Mouse (Mus musculus): ENCODE results near the gene Trim26. TPM values are rescaled to one million over a fixed set of nuclear protein-coding genes. Genes with fewer than 3 reads are reported as not detected.
"Not testable (repeated sequence)": the region's sequence is repeated elsewhere in the genome, so short reads cannot be mapped to it uniquely, and the experiment has no call there.

The Trim26 gene
- 20.8 and 21.9 TPM in 2 replicates for polyA plus RNA-seq (2012; rRNA removed)

DNA sequence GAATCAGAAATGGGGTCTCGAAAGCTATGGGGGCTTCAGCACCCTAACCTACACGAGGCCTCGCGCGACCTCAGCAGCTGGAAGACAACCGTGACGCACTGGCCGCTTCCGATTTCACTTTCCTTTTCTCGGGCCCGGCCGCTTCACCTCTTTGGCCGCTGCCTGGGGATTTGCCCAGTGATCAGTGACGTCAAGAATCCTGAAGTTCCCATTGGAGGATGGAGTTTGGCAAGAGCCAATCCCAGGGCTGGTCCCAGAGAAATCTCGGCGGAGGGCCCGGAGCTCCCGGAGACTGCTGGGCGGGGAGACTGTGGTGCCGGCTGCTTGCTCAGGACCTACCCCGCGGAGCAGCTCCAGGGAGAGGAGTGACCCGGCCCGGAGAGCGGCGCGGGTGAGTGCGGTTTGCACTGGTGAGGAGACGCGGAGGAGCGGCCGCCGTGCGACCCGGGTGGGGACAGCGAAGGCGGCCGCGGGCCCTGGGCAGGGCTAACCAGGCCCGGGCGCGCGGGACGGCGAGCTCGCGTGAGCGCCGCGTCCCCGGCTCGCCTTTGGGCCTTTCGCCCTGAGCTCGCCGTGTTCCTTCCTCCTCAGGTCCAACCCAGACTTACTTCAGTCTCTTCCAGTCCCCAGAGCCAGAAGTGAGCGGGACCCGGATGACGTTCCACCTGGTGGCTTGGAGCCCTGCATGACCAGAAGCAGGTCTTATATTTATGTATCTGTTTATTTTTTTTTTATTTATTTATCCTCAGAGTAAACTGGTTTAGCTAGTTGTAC lies at the start of gene Trim26:
Trim26 (plus strand) TSS at position 261 of the 774 bp plus-strand sequence.
- DNase-seq (ENCODE audit: extremely low spot score in 1 of 2, low spot score in 1 of 2) = peak; percentile 95 to 99

DNA sequence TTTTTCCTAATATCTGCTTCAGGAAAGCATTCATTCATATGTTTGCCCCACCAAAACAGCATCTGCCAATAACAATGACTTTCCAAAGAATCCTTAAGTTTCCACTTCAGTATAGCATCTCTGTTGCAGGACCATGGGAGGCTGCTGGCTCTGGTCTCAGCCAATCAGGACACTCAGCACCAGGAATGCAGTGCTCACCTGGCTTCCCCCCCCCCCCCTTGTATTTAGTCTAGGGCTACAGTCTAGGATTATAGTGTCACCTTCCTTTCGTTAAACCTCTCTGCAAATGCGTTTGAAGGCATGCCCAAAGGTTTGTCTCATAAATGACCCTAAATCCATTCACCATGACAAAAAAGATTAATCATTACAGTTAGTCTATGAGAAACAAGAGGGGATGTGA lies 48.6 kb upstream of the Trim26 start:
- DNase-seq (ENCODE audit: extremely low spot score in 1 of 2, low spot score in 1 of 2) = no peak

DNA sequence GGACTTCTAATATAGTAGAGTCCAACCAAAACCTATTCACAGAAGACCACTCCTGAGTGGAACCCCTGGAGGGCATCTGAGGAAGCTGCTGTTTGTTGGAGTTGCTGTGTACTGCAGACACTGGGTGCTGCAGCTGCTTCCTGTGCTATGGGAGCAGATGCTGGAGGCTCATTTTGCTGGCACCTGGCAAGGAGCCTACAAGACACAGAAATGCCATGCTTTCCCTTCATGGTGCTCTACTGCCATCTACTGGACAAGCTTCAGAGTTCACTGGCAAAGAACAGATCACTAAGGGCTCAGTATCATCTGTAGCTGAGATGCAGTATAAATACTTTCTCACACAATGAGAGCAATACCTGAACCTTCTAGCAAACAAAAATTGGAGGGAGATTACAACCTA lies 48.1 kb upstream of the Trim26 start:
- peak; percentile 65 to 95 for DNase-seq (ENCODE audit: extremely low spot score in 1 of 2, low spot score in 1 of 2)

GRCm38 (mm10) chr17:36799493-36799892 lies 37.4 kb upstream of the Trim26 start:
- no peak for DNase-seq (ENCODE audit: extremely low spot score in 1 of 2, low spot score in 1 of 2)

- not testable (repeated sequence) for DNase-seq (ENCODE audit: extremely low spot score in 1 of 2, low spot score in 1 of 2)
Measured at GRCm38 (mm10) chr17:36799921-36800462, 36.9 kb upstream of the Trim26 start.

- no peak for DNase-seq (ENCODE audit: extremely low spot score in 1 of 2, low spot score in 1 of 2)
Measured at GRCm38 (mm10) chr17:36811871-36812270, 25.1 kb upstream of the Trim26 start, which contains the start of gene H2-M10.6. Gene H2-M10.6, plus strand, starts transcription at chr17:36812171.

- DNase-seq (ENCODE audit: extremely low spot score in 1 of 2, low spot score in 1 of 2) = peak in 1 of 2 experiments; percentile 63
Measured at GRCm38 (mm10) chr17:36824005-36824404, 12.9 kb upstream of the Trim26 start.

GRCm38 (mm10) chr17:36825525-36825924 lies 11.4 kb upstream of the Trim26 start:
- peak in 1 of 2 experiments; percentile 36 for DNase-seq (ENCODE audit: extremely low spot score in 1 of 2, low spot score in 1 of 2)

DNA sequence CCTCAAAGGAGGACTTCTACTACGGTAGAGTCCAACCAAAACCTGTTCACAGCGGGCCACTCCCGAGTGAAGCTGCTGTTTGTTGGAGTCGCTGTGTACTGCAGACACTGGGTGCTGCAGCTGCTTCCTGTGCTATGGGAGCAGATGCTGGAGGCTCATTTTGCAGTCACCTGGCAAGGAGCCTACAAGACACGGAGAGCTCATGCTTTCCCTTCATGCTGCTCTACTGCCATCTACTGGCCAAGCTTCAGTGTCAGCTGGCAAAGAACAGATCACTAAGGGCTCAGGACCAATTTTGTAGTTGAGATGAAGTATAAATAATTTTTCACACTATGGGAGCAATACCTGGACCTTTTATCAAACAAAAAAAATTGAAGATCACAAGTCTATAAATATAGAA lies 10.9 kb upstream of the Trim26 start:
- peak; percentile 87 to 96 for DNase-seq (ENCODE audit: extremely low spot score in 1 of 2, low spot score in 1 of 2)

DNA sequence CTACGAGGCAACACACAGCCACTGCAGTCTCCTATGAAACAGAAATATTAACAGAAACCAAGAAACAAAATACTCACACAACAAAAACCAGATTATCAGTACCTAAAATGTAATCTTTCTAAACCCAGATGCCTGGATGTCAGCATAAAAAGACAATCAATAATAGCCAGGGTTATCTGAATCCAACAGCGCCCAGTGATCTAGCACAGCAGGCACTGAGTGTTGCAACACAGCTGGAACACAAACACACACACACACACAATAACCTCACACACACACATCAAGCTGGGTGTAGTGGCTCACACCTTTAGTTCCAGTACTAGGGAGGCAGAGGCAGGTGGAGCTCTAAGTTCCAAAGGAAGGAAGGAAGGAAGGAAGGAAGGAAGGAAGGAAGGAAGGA lies 8.4 kb upstream of the Trim26 start:
- no peak for DNase-seq (ENCODE audit: extremely low spot score in 1 of 2, low spot score in 1 of 2)

GRCm38 (mm10) chr17:36830470-36830869 lies 6.5 kb upstream of the Trim26 start:
- DNase-seq (ENCODE audit: extremely low spot score in 1 of 2, low spot score in 1 of 2) = no peak

GRCm38 (mm10) chr17:36832694-36833093 lies 4.2 kb upstream of the Trim26 start:
- DNase-seq (ENCODE audit: extremely low spot score in 1 of 2, low spot score in 1 of 2) = no peak

DNA sequence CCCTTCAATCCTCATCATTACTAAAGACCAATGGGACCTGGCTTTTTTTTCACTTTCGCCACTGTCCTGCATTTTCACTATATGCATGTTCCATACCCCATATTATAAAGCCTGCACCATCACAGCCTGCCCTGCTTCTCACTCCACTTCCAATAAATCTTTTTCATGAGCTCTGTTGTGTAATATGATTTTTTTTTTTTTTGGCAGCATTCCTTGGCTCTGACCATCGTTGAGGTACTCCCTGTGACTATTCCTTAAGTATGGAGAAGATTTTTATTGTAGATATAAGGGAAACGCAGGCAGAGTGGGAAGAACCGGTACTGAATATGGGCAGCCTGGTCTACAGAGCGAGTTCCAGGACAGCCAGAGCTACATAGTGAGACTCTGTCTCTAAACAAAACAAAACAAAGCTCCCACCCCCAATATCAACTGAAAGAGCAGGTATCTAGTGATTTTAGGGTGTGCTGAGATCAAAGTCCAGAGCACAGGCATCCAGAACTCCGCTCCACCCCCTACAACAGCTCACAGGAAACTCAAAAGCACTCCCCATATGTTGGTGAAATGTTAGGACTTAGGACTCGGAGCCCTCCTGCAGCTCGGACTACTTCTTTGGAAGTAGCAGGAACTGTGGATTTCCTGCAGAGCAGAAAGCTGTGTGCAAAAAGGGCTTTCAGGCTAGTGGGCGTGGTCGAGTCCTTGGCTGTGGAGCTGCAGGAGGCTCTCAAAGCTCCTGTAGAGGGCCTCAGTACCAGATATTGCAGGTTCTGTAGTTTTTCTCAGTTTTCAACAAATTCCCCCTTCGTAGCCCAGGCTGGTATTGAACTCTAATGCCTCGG lies 1.1 kb upstream of the Trim26 start:
- peak; percentile 22 to 68 for DNase-seq (ENCODE audit: extremely low spot score in 1 of 2, low spot score in 1 of 2)

GRCm38 (mm10) chr17:36836427-36836812 lies 514 bp upstream of the Trim26 start:
- DNase-seq (ENCODE audit: extremely low spot score in 1 of 2, low spot score in 1 of 2) = peak in 1 of 2 experiments; percentile 22

- no peak for DNase-seq (ENCODE audit: extremely low spot score in 1 of 2, low spot score in 1 of 2)
Measured at GRCm38 (mm10) chr17:36839001-36839400, 2.1 kb downstream of the Trim26 start.

DNA sequence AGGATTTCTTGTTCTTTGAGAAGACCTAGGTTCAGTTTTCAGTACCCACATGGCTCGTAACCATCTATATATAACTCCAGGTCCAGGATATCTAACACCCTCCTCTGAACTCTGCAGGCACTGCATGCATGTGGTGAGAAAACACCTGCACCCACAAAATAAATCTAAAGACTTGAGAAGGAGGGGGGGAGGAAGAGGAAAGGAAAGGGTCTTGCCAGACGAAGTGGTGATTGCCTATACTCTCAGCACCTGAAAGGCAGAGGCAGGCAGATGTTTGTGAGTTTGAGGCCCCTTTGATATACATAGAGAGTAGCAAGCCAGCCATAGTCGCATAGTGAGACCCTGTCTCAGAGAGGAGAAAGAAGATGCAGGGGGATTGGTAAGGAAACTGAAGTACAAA lies 3.0 kb downstream of the Trim26 start:
- no peak for DNase-seq (ENCODE audit: extremely low spot score in 1 of 2, low spot score in 1 of 2)

DNA sequence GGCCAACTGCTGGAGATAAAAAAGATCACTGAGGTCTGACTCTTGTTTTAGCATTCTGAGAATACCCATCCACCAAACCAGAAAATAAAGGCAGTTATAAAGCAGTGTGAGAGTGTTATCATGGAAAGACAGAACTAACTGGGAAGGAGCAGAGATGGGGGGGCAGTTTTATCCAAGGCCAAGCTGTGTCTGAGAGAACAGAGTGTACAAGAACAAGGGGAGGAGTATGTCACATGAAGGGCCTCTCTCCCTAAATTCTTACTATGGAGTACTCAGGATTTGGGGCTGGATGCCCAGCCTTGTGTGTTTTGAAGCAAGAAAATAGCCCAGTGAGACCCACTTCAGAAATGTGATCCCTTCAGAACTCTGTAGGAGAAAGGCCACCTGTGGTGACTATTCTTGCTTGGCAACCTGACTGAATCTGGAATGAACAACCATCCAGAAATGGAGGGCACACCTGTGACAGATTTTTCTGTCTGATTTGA lies 4.1 kb downstream of the Trim26 start:
- DNase-seq (ENCODE audit: extremely low spot score in 1 of 2, low spot score in 1 of 2) = no peak

- no peak for DNase-seq (ENCODE audit: extremely low spot score in 1 of 2, low spot score in 1 of 2)
Measured at GRCm38 (mm10) chr17:36843696-36844095, 6.8 kb downstream of the Trim26 start.

DNA sequence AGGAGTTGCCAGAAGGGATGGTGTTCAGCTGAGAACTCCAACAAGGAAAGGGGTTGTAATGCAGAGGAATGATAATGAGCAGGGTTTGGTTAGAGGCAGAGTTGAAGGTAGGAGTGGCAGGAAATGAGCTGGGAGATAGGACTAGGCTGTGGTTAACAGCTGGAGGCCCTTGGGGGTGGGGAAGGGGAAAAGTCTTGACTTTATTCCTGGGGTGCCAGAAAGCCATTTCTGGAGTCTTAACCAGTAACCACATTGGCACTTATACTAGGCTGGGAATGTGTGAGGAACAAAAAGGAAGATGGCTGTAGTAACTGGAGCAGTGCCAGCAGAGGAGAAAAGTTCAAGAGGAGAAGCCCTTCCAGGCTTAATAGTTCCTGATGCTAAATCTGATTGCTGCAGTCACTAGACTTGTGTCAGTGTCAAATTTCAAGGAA lies 7.4 kb downstream of the Trim26 start:
- DNase-seq (ENCODE audit: extremely low spot score in 1 of 2, low spot score in 1 of 2) = no peak

GRCm38 (mm10) chr17:36844725-36845124 lies 7.8 kb downstream of the Trim26 start:
- DNase-seq (ENCODE audit: extremely low spot score in 1 of 2, low spot score in 1 of 2) = no peak

GRCm38 (mm10) chr17:36848911-36849310 lies 12.0 kb downstream of the Trim26 start:
- DNase-seq (ENCODE audit: extremely low spot score in 1 of 2, low spot score in 1 of 2) = no peak
